Mouse (Mus musculus): ENCODE data around the gene Prrg2.

DNA sequence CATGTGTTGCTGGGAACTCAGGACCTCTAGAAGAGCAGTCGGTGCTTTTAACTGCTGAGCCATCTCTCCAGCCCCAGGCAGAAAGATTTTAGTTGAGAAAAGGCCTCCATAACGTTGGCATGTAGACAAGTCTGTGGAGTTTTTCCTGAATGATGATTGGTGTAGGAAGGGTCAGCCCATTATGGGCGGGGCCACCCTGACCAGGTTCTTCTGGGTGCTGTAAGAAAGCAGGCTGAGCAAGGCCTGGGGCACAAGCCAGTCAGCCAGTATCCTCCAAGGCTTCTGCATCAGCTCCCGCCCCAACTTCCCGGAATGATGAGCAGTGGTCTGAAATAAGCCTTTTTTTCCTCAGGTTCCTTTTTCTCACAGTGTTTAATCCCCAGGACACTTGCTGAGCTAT, 18.5 kb upstream of the Prrg2 start:
- no peak for TF ChIP-seq POLR2A (IDR thresholded peaks at IDR 0.05; ENCODE audit: low read depth, low read length)
- TF ChIP-seq CTCF (IDR thresholded peaks at IDR 0.05; ENCODE audit: extremely low read depth, insufficient read depth, insufficient read length, insufficient replicate concordance), result no peak

Measured in spleen, adult 2 months (tissue).